Mouse (Mus musculus): ENCODE measurements around the gene Mbnl1. TPM values are rescaled to one million over a fixed set of nuclear protein-coding genes. Genes with fewer than 3 reads are reported as not detected.

The Mbnl1 gene
- total RNA-seq, 2 experiments from 2014 or later, result 142 to 145 TPM

GRCm38 (mm10) chr3:60537063-60537462 lies 64.4 kb downstream of the Mbnl1 start:
- no peak overlapping the region for H3K4me3 ChIP-seq
- DNase-seq (ENCODE audit: extremely low spot score in 1 of 2, low spot score in 2 of 2), result no peak

GRCm38 (mm10) chr3:60538214-60538971 lies 65.8 kb downstream of the Mbnl1 start:
- DNase-seq (ENCODE audit: extremely low spot score in 1 of 2, low spot score in 2 of 2), result no peak
- Histone ChIP-seq H3K4me3 (no peak overlapping the region), H3K27ac (no peak overlapping the region)
- intact Hi-C loops (cut with DNase I), result no loop called here
- no peak for TF ChIP-seq CTCF (IDR thresholded peaks at IDR 0.05)

More at GRCm38 (mm10) chr3:60537063-60537462, 64.4 kb downstream of the Mbnl1 start:
- no peak for TF ChIP-seq CTCF (IDR thresholded peaks at IDR 0.05)
- no peak overlapping the region for H3K27ac ChIP-seq
- intact Hi-C loops (cut with DNase I), result no loop called here

- intact Hi-C loops (cut with DNase I), result no loop called here
These were observed 68.5 kb downstream of the Mbnl1 start for GRCm38 (mm10) chr3:60541121-60541520.

GRCm38 (mm10) chr3:60546196-60546595 lies 73.6 kb downstream of the Mbnl1 start:
- Histone ChIP-seq H3K27ac (no peak overlapping the region), H3K4me3 (no peak overlapping the region)
- TF ChIP-seq CTCF (IDR thresholded peaks at IDR 0.05), result no peak
- intact Hi-C loops (cut with DNase I), result no loop called here
- no peak for DNase-seq (ENCODE audit: extremely low spot score in 1 of 2, low spot score in 2 of 2)

More at GRCm38 (mm10) chr3:60541121-60541520, 68.5 kb downstream of the Mbnl1 start:
- Histone ChIP-seq H3K4me3 (no peak overlapping the region), H3K27ac (no peak overlapping the region)
- no peak for TF ChIP-seq CTCF (IDR thresholded peaks at IDR 0.05)
- DNase-seq (ENCODE audit: extremely low spot score in 1 of 2, low spot score in 2 of 2), result no peak

DNA sequence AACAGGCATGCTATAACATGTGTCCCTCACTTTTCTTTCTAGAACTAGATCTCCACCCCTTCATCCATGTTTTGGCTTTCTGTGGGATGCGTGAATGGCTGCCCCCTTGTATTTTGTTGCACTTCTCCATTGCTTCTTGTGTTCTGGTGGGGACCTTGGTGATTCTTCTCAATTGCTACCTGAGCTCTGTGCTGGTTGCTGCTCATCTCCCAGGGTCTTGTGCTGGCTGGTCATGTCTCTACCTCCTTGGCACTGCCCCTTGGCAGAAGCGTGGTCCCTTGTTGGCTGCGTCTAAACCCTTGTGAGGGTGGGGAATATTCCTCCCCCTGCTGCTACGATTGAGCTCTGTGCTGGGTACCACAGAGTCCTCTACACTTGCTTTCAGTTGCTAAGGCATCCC lies 74.3 kb downstream of the Mbnl1 start:
- Histone ChIP-seq H3K27ac (no peak overlapping the region), H3K4me3 (no peak overlapping the region)
- intact Hi-C loops (cut with DNase I), result no loop called here
- DNase-seq (ENCODE audit: extremely low spot score in 1 of 2, low spot score in 2 of 2), result no peak
- no peak for TF ChIP-seq CTCF (IDR thresholded peaks at IDR 0.05)

DNA sequence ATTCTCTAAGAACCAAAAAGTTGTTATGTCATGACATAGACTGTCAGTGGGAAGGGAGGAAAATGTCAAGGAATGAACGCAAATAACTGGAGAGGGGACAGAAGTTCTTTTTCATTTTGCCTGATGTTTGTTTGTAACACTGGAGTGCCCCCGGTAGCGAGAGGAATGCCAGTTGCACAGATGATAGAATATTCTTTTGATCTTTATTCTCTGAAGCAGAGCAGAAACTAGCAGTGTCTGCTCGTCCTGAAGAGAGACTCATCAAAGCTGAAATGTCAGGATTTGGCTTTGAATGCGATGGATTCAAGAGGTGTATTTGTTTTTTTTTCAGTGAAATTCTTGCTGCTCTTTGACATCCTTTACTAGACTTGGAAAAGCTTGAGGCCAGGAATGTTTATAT lies 77.9 kb downstream of the Mbnl1 start:
- no peak for DNase-seq (ENCODE audit: extremely low spot score in 1 of 2, low spot score in 2 of 2)

GRCm38 (mm10) chr3:60551650-60552049 lies 79.0 kb downstream of the Mbnl1 start:
- no peak for TF ChIP-seq CTCF (IDR thresholded peaks at IDR 0.05)
- intact Hi-C loops (cut with DNase I), result no loop called here
- DNase-seq (ENCODE audit: extremely low spot score in 1 of 2, low spot score in 2 of 2), result no peak

More for the DNA sequence above, 77.9 kb downstream of the Mbnl1 start:
- TF ChIP-seq CTCF (IDR thresholded peaks at IDR 0.05), result no peak
- Histone ChIP-seq H3K27ac (no peak overlapping the region), H3K4me3 (no peak overlapping the region)
- intact Hi-C loops (cut with DNase I), result no loop called here

GRCm38 (mm10) chr3:60553011-60553410 lies 80.4 kb downstream of the Mbnl1 start:
- Histone ChIP-seq H3K4me3 (no peak overlapping the region), H3K27ac (no peak overlapping the region)
- no peak for TF ChIP-seq CTCF (IDR thresholded peaks at IDR 0.05)
- no peak for DNase-seq (ENCODE audit: extremely low spot score in 1 of 2, low spot score in 2 of 2)
- intact Hi-C loops (cut with DNase I), result no loop called here

More at GRCm38 (mm10) chr3:60551650-60552049, 79.0 kb downstream of the Mbnl1 start:
- no peak overlapping the region for H3K4me3 ChIP-seq
- H3K27ac ChIP-seq, result no peak overlapping the region

- intact Hi-C loops (cut with DNase I), result no loop called here
- Histone ChIP-seq H3K4me3 (no peak overlapping the region), H3K27ac (no peak overlapping the region)
- no peak for TF ChIP-seq CTCF (IDR thresholded peaks at IDR 0.05)
- no peak for DNase-seq (ENCODE audit: extremely low spot score in 1 of 2, low spot score in 2 of 2)
These were observed 84.0 kb downstream of the Mbnl1 start for GRCm38 (mm10) chr3:60556596-60556995.

GRCm38 (mm10) chr3:60558252-60558862 lies 85.7 kb downstream of the Mbnl1 start:
- no peak for TF ChIP-seq CTCF (IDR thresholded peaks at IDR 0.05)
- DNase-seq (ENCODE audit: extremely low spot score in 1 of 2, low spot score in 2 of 2), result no peak
- Histone ChIP-seq H3K4me3 (no peak overlapping the region), H3K27ac (no peak overlapping the region)
- intact Hi-C loops (cut with DNase I), result no loop called here

GRCm38 (mm10) chr3:60559762-60560161 lies 87.1 kb downstream of the Mbnl1 start:
- no peak overlapping the region for H3K27ac ChIP-seq
- no peak for DNase-seq (ENCODE audit: extremely low spot score in 1 of 2, low spot score in 2 of 2)
- H3K4me3 ChIP-seq, result no peak overlapping the region
- TF ChIP-seq CTCF (IDR thresholded peaks at IDR 0.05), result no peak
- intact Hi-C loops (cut with DNase I), result no loop called here

DNA sequence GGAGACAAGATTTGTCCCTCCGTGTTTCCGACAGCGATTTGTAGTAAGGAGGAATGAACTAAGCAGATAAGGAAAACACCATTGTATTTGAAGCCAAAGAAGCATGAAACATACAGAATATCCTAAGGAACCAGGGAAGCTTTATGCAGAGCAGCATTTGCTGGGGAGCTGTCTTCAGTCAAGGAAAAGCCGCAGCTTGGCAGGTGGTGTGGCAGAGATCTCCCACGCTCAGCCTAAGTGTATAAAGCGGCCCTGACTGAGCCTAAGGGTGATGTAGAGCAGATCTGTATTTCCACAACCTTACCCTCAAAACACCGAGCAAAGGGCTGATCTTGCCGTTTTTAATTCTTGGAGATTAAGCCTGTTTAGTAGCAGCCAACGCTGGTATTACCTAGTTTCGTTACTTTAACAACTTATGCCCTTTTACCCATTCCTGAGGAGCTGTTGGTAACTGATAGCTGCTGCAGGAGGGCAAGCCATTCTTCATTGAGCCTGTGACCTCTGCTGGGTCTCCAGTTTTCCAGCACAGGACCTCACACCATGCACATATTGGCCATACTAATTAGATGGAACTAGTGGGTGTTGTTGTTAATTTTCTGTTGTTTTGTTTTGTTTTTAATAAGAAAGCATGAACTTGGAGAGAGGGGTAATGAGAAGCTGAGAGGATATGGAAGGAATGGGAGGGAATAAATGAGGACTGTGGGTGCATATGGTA lies 91.1 kb downstream of the Mbnl1 start:
- peak overlapping the region; percentile 37 for H3K27ac ChIP-seq
- no peak for TF ChIP-seq CTCF (IDR thresholded peaks at IDR 0.05)
- no peak overlapping the region for H3K4me3 ChIP-seq
- intact Hi-C loops (cut with DNase I), result no loop called here
- no peak for DNase-seq (ENCODE audit: extremely low spot score in 1 of 2, low spot score in 2 of 2)

All from left cerebral cortex, adult 2 months (tissue).